Mouse (Mus musculus) activated CD4-positive, CD25-positive, alpha-beta regulatory T cell, adult 4 months (primary cell): ENCODE results near the gene Tmem50a. TPM values are rescaled to one million over a fixed set of nuclear protein-coding genes. Genes with fewer than 3 reads are reported as not detected.

ENCODE experiments used
- polyA plus RNA-seq, 2 experiments: library from polyadenylated mRNA; unstranded; fragments of 100-300 nt; shearing (Covaris generic); gene quantifications; one replicate each; pipeline ENCODE4 v1.2.1; 2017

Gene Tmem50a
- polyA plus RNA-seq, 2 experiments from 2014 or later: 555 to 571 TPM

Other genes starting within 250 kb of the Tmem50a start
- 1 to 10 TPM; 1.0 to 1.9 TPM for gene Man1c1, start 210.7 kb downstream of the Tmem50a start, polyA plus RNA-seq
- 10 to 100 TPM; 21.3 to 25.2 TPM for gene Ldlrap1, start 147.0 kb downstream of the Tmem50a start, polyA plus RNA-seq
- gene Maco1, start 61.7 kb downstream of the Tmem50a start, polyA plus RNA-seq: 1 to 10 TPM; 3.0 to 5.0 TPM
- 1 to 10 TPM in 1 of 2 experiments, not detected in 1; 4.8 TPM for gene Rhd, start 50.5 kb downstream of the Tmem50a start, polyA plus RNA-seq
- 100 to 1,000 TPM; 271 to 367 TPM for gene Rsrp1, start 8.6 kb upstream of the Tmem50a start, polyA plus RNA-seq
- 100 to 1,000 TPM; 188 to 213 TPM for gene Syf2, start 15.9 kb upstream of the Tmem50a start, polyA plus RNA-seq
- gene Runx3, start 205.6 kb upstream of the Tmem50a start, polyA plus RNA-seq: 10 to 100 TPM; 12.8 to 17.6 TPM